Mouse (Mus musculus) CD4-positive helper T cell, adult 2 months (primary cell): Measurements from ENCODE around the gene Osbpl10.

ENCODE experiments used
- DNase-seq: peaks from one replicate; pipeline ENCODE4 v3.0.0-alpha.2; 2012; ENCODE audit warnings: low read depth, missing footprints, low spot score

Osbpl10 gene

DNA sequence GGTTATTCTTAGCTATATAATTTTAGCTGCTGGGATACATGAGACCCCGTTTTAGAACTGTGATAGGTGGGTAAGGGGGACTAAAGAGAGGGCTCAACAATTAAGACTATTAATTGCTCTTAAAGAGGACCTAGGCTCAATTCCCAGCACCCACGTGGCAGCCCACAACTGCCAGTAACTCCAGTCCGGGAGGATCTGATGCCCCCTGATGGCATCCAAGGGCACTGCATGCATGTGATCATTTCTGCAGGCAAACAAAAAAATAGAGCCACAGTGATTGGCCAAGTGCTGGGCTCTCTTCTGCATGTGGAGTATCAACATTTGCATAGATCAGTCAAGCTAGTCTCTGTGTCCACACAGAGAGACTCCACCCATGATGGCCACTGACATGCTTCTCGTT is 96.8 kb downstream of the Osbpl10 start:
- no peak for DNase-seq

DNA sequence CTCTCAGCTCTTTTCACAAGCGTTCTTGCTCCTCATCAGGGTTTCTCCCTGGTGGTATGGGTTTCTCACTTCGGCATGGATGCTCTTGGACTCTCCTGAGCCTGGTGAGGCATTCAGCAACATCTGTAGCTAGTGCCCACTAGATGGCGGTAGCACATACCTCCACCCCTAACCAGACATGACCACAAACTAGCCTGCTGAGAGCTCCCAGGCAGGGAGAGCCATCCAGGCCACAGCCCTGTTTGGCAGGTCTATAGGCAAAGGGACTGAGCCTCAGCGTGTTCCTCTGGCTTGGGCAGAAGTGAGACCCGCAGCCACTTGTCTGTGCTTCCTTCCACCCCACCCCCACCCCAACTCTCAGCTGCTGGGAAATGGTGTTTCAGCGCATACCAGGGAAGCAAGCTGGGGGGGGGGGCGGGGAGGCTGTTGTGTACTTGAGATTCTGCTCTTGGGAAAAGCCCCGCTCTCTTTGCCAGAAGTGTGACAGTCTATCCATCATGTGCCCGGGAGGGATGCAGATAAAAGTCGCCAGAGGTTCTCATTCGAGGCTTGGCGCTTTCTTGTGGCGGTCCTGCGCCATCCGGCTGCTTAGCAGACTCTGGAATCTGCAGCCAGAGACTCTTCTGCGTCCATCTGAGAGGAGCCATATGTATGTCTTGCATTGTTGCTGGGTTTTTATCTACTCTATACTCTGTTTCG is 110.1 kb downstream of the Osbpl10 start:
- DNase-seq, result peak; percentile 34

DNA sequence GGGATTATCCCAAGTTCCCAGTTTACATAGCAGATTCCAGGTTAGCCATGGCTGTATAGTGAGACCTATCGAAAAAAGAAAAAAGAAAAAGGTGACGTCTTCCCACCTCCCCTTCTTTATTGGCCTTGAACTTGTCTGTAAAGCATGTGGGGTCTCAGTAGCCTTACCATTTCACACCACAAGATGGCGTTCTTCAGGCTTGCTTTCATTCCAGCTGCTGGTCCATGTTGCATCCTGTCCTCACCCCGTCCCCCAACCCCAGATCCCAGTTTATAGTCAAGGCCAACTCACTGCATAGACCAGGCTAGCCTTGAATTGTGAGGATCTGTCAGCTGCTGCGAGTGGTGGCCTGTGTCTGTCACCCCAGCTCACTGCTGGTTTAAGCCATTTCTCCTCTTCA is 111.3 kb downstream of the Osbpl10 start:
- no peak for DNase-seq

- no peak for DNase-seq
These were observed 118.1 kb downstream of the Osbpl10 start for GRCm38 (mm10) chr9:115096481-115096880.

DNA sequence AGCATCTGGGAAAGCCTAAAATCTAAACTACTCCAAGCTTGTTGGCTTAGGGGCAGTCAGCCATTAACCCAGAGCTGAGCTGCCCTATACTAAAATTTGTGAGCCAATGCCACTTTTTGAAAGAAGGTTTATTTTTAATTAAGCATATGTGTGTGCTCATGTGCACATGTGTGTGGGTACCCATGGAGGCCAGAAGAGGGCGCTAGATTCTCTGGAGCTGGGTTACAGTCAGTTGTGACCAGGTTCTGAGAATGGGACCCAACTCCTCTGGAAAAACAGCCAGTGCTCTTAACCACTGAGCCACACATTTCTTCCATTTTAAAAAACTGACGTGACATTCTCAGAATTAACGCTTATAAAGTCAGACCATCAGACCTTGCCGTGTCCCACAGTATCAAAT is 119.0 kb downstream of the Osbpl10 start:
- DNase-seq, result no peak

- DNase-seq, result no peak
These were observed 122.0 kb downstream of the Osbpl10 start for GRCm38 (mm10) chr9:115100181-115100915.

GRCm38 (mm10) chr9:115107430-115107829 is 129.1 kb downstream of the Osbpl10 start:
- no peak for DNase-seq

DNA sequence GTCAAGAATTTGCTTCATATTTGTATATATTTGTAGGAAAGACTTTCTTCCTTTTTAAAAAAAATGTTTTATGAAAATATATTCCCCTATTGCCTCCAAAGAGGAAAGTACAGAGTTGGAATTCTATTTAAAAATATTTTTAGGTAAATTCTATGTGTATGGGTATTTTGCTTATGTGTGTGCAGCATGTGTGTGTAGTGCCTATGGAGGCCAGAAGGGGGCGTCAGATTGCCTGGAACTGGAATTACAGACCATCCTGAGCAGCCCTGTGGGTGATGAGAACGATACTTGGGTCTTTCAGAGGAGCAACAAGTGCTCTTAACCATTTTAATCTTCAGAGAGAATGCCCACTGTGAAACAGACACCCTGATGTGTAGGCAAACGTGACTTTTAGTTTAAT is 132.3 kb downstream of the Osbpl10 start:
- no peak for DNase-seq

- no peak for DNase-seq
These were observed 138.9 kb downstream of the Osbpl10 start for GRCm38 (mm10) chr9:115117314-115117713.

DNA sequence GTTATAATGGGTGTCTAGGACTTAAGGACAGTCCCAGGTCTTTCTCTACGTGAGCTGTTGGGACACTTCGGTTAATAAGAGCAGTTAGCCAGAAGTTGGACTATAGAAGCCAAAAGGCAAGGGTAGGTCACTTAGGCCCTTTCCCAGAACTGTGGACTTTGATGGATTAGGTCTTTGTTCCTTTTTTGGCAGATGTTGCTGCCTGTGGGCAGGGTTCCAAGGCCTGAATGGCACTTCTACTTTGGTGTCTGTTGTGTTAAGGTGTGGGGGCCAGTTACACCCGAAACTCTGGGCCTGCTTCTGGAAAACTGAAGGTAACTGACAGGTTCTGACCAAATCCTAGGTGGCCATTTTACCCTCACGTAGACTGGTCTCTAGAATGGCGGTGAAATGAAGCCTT is 141.9 kb downstream of the Osbpl10 start:
- no peak for DNase-seq

DNA sequence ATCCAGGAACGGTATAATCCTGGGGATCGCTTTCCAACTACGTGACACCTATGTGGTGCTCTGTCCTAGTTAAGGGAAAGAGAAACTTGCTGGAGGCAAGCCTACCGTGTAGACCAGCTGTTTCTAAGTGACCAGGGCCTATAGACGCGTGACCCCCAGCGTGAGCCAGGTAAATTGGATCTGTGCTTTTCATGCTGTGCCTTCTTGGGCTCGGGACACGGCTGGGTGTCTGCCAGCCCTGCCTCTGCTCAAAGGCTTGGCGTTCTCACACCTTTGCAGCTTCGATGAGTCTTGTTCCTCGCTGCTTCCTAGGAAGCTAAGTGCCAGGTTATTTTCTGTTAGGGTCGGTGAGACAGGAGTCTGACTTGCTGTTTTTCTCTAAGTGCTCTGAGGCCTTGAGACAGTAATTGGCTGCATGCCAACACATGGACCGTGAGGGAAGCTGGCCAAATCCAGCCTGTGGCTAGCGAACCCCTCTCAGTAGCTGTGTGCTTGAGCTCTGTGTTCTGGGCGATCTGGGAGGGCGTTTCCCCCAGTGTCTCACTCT is 142.4 kb downstream of the Osbpl10 start:
- no peak for DNase-seq

GRCm38 (mm10) chr9:115127342-115127741 is 149.0 kb downstream of the Osbpl10 start:
- no peak for DNase-seq

DNA sequence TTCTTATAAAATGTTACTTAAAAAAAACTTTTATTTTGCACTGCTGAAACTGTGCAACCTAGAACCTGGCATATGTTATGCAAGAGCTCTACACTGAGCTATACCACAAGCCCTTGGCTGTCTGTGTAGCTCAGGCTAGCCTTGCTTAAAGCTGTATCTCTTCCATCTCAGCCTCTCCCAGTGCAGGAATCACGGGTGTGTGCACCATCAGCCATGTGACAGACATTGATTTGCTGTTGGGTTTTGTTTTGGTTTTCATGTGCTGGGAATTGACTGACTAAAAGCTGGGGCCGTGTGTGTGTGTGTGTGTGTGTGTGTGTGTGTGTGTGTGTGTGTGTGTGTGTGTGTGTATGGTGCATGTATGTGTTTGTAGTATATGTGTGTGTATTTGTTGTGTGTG is 155.6 kb downstream of the Osbpl10 start:
- DNase-seq, result no peak

- no peak for DNase-seq
These were observed 156.4 kb downstream of the Osbpl10 start for GRCm38 (mm10) chr9:115134736-115135135.

DNA sequence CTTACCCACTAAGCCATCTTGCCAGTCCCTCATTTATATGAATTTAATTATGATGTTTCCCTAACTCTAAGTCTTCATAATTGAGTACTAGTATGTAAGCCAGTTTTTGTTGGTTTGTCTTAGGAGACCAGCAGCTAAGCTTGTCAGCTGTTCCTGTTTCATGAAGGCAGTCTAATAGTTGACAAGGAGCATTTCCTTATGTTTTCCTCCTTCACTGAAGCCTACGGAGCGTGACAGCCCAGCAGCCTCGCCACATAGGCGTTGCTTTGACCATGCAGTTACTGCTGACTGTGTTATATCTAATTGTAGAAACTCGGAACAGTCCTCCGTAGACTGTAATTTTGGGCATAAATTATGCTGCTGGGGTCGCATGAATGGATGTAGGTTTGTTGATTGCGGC is 157.0 kb downstream of the Osbpl10 start:
- no peak for DNase-seq

DNA sequence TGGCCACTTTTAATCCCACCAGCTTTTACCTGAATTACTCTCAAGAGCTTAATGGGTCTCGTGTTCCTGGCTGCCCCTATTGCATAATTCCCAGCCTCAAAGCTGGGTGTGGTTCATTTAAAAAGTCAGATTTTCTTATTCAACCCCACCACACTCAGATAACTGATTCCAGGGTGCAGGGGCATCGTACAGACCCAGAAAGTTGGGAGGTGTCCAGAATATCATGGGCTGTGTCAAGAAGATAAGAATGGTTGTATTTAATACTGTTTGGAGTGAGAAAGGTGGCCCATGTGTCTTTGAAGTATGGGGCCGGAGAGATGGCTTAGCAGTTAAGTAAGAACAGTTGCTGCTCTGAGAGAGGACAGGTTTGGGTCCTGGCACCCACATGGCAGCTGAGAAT is 159.5 kb downstream of the Osbpl10 start:
- DNase-seq, result no peak

DNA sequence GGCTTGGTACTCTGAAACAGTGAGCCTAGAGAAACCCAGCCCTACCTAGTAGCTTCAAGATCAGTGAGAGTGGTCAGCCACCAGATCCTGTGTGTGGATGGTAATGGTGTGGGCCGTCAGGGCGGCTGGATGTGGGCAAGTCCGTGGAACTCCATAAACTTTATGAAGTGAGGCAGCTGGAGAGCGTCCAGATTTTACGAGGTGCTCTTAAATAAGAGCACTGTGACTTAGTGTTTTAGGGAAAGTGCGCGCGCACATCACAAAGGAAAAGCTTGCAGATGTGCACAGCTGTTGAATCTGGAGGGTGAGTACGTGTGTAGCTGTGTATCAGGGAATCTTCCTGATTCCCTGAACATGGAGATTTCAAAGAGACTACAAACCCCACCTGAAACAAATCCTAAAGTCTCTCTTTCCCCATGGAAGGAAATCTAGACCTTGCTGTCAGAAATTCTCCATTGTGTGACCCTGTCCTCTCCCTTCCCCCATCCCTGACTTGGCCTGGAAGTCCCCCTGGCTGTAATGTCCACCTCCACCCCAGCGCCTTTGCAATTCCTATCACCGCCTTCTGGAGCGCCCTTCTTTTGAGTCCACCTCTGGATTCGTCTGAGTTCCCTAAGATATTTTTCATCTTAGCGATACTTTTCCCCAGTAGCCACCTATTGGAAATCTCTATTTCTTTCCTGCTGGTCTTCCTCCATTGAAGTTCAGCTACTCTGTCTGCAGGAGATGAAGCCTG is 161.4 kb downstream of the Osbpl10 start:
- no peak for DNase-seq

DNA sequence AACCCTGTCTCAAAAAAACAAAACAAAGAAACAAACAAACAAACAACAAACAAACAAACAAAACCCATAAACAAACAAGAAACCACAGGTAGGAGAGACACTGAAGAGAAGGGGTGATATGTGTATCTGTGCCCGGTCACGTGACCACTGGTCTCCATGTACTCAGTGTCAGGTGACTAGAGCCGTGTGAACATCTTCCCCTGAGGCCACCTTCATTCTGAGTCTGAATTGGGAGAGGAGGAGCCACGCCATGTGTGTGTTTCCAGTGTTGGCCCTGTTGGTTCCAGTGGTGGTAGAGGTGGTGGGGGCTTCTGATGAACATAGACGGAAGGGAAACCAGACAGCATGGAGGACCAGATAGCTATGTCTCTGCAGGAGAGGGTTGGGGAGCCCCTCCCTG is 168.8 kb downstream of the Osbpl10 start:
- no peak for DNase-seq

DNA sequence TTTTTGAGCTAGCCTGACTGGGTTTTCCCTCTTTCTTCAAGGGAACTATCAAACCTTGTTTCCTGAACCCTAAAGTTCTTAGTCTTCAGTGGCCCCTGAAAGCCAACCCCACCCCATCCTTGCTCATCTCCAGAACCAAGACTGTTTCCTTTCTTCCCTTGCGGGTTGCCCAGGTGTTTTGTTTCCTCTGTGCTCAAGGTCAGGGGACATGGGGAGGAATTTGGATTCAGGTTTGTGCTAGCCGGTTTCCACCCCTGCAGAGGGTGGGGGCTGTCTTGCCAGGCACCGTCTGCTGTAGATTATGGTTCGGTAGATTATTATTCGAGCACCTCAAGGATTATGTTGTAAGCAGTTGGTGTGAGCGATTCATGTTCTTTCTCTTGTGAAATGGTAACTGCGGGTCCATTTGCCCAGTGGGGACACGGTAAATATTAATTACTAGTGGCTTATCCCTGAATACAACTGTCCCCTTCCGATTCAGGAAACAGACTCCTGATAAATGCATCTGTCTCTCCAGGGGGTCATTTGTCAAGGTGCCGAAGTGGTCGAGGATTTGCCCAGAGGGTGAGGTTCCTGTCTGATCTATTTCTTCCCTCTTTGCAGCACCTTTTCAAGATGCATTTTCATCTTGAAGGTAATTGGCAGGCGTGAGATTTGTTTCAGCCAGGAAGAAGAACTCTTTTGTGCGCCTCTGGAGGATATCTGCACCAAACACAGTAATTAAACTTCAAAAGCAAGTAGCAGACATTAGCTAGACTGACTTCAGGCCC is 169.4 kb downstream of the Osbpl10 start:
- DNase-seq, result no peak

- DNase-seq, result no peak
These were observed 170.8 kb downstream of the Osbpl10 start for GRCm38 (mm10) chr9:115149011-115149756.

- no peak for DNase-seq
These were observed 183.2 kb downstream of the Osbpl10 start for GRCm38 (mm10) chr9:115161591-115161990.
